Mouse (Mus musculus): ENCODE data around the gene Mdm4. TPM values are rescaled to one million over a fixed set of nuclear protein-coding genes. Genes with fewer than 3 reads are reported as not detected.

Gene Mdm4
- polyA plus RNA-seq, 1 experiment, result 490 TPM

- Histone ChIP-seq H3K36me3 (ENCODE audit: control insufficient read depth, insufficient read depth, low read length, poor library complexity, severe bottlenecking) (no peaks in the 10 kb centered on the region), H3K27ac (ENCODE audit: insufficient read depth, low read length) (no peak overlapping the region)
These were observed 39.8 kb upstream of the Mdm4 start for GRCm38 (mm10) chr1:133070157-133070556.

DNA sequence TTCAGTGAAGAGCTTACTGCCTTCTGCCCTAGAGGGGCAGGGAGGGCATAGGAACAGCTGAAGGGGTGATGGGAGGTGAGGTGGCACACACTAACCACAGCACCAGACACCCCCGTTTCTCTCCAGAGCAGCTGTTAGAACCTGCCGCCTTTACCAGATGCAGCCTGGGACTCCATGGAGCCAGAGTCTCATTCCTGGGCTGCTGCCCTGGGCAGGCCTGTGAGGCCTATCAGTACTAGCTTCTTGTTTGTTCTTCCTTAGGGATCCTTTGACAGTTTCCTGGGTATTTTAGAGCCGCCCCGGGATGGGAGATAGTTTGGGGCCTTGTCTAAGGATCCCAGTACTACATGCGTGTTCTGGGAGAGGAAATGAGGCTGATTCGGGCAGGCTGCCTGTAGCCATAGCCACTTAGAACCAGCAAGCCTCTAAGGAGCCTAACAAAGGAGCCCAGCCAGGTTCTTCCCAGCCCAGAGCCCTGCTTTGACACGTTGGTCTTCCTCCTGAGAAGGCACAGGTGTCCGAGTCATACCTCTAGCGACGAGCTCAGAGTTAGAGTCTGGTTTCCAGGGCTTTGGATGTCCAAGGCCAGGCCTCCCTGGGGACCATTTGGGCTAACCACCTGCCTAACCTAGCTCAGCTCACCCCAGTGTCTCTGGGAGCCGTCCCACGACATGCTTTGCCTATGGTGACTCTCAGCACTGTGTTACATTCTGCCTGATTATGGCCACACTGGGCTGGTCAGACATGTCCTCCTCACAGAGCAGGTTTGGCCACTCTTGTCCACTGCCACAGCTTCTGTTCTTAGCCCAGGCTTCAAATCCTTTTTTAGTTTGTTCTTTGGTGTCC is 39.1 kb upstream of the Mdm4 start:
- Histone ChIP-seq H3K9me3 (replicated peaks; ENCODE audit: control insufficient read depth, insufficient read depth, low read length, poor library complexity, severe bottlenecking) (no peaks in the 10 kb centered on the region), H3K9ac (ENCODE audit: low read depth, poor library complexity, severe bottlenecking) (no peak overlapping the region), H3K27me3 (ENCODE audit: control insufficient read depth, insufficient read depth, low read length, poor library complexity, severe bottlenecking) (no peaks in the 10 kb centered on the region), H3K27ac (ENCODE audit: insufficient read depth, low read length) (no peak overlapping the region), H3K36me3 (ENCODE audit: control insufficient read depth, insufficient read depth, low read length, poor library complexity, severe bottlenecking) (no peaks in the 10 kb centered on the region), H3K4me3 (ENCODE audit: low read depth, low read length) (no peak overlapping the region), H3K4me1 (ENCODE audit: control insufficient read depth, insufficient read depth, low read length) (peaks cover 6% of the 10 kb centered on the region)
- TF ChIP-seq POLR2A (IDR thresholded peaks at IDR 0.05; ENCODE audit: insufficient read depth, low read length) (no peak), CTCF (IDR thresholded peaks at IDR 0.05; ENCODE audit: low read depth, low read length) (no peak), EP300 (IDR thresholded peaks at IDR 0.05; ENCODE audit: insufficient read depth, low read depth, low read length) (no peak)

More at GRCm38 (mm10) chr1:133070157-133070556, 39.8 kb upstream of the Mdm4 start:
- Histone ChIP-seq H3K4me3 (ENCODE audit: low read depth, low read length) (no peak overlapping the region), H3K27me3 (ENCODE audit: control insufficient read depth, insufficient read depth, low read length, poor library complexity, severe bottlenecking) (no peaks in the 10 kb centered on the region), H3K4me1 (ENCODE audit: control insufficient read depth, insufficient read depth, low read length) (peaks cover 6% of the 10 kb centered on the region), H3K9me3 (replicated peaks; ENCODE audit: control insufficient read depth, insufficient read depth, low read length, poor library complexity, severe bottlenecking) (no peaks in the 10 kb centered on the region), H3K9ac (ENCODE audit: low read depth, poor library complexity, severe bottlenecking) (no peak overlapping the region)
- no peak for TF ChIP-seq CTCF (IDR thresholded peaks at IDR 0.05; ENCODE audit: low read depth, low read length)
- TF ChIP-seq POLR2A (IDR thresholded peaks at IDR 0.05; ENCODE audit: insufficient read depth, low read length), result no peak
- no peak for TF ChIP-seq EP300 (IDR thresholded peaks at IDR 0.05; ENCODE audit: insufficient read depth, low read depth, low read length)

DNA sequence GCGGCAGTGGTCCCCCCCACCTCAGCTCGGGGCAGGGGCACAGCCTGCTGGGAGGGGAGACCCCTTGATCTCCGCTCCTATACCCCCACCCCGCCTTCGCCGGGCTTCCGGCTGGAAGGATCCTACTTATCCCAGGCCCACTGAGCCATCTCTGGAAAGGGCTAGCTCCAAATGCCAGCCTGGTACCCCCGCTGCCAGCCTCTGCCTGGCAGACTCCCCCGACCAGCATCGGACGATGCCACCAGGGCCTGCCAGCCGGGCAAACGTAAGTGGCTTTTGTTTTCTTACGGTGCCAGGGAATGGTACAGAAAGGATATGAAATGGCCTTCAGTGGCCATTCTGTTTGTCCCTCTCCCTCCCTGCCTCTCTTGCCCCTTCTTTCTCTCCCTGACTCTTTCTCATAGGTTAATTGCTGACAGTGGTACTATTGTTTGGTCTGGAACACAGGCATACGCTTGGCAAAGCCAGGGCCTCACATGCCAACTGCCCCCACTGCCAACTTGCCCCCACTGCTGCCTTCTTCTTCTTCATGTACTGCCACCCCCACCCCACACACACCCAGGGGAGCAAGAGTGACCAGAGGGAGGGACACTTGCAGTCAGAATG is 38.4 kb upstream of the Mdm4 start:
- no peak overlapping the region for H3K27ac ChIP-seq (ENCODE audit: insufficient read depth, low read length)

GRCm38 (mm10) chr1:133068268-133068667 is 37.9 kb upstream of the Mdm4 start:
- Histone ChIP-seq H3K4me1 (ENCODE audit: control insufficient read depth, insufficient read depth, low read length) (peaks cover under 1% of the 10 kb centered on the region), H3K4me3 (ENCODE audit: low read depth, low read length) (no peak overlapping the region), H3K9me3 (replicated peaks; ENCODE audit: control insufficient read depth, insufficient read depth, low read length, poor library complexity, severe bottlenecking) (no peaks in the 10 kb centered on the region), H3K27me3 (ENCODE audit: control insufficient read depth, insufficient read depth, low read length, poor library complexity, severe bottlenecking) (no peaks in the 10 kb centered on the region), H3K36me3 (ENCODE audit: control insufficient read depth, insufficient read depth, low read length, poor library complexity, severe bottlenecking) (no peaks in the 10 kb centered on the region), H3K9ac (ENCODE audit: low read depth, poor library complexity, severe bottlenecking) (no peak overlapping the region), H3K27ac (ENCODE audit: insufficient read depth, low read length) (no peak overlapping the region)
- no peak for TF ChIP-seq POLR2A (IDR thresholded peaks at IDR 0.05; ENCODE audit: insufficient read depth, low read length)
- TF ChIP-seq EP300 (IDR thresholded peaks at IDR 0.05; ENCODE audit: insufficient read depth, low read depth, low read length), result no peak
- TF ChIP-seq CTCF (IDR thresholded peaks at IDR 0.05; ENCODE audit: low read depth, low read length), result no peak

More for the DNA sequence above, 38.4 kb upstream of the Mdm4 start:
- Histone ChIP-seq H3K27me3 (ENCODE audit: control insufficient read depth, insufficient read depth, low read length, poor library complexity, severe bottlenecking) (no peaks in the 10 kb centered on the region), H3K4me1 (ENCODE audit: control insufficient read depth, insufficient read depth, low read length) (peaks cover 3% of the 10 kb centered on the region), H3K9me3 (replicated peaks; ENCODE audit: control insufficient read depth, insufficient read depth, low read length, poor library complexity, severe bottlenecking) (no peaks in the 10 kb centered on the region), H3K36me3 (ENCODE audit: control insufficient read depth, insufficient read depth, low read length, poor library complexity, severe bottlenecking) (no peaks in the 10 kb centered on the region), H3K9ac (ENCODE audit: low read depth, poor library complexity, severe bottlenecking) (no peak overlapping the region), H3K4me3 (ENCODE audit: low read depth, low read length) (no peak overlapping the region)
- TF ChIP-seq POLR2A (IDR thresholded peaks at IDR 0.05; ENCODE audit: insufficient read depth, low read length) (no peak), EP300 (IDR thresholded peaks at IDR 0.05; ENCODE audit: insufficient read depth, low read depth, low read length) (no peak), CTCF (IDR thresholded peaks at IDR 0.05; ENCODE audit: low read depth, low read length) (no peak)

GRCm38 (mm10) chr1:133063164-133063563 is 32.8 kb upstream of the Mdm4 start:
- Histone ChIP-seq H3K9ac (ENCODE audit: low read depth, poor library complexity, severe bottlenecking) (no peak overlapping the region), H3K27ac (ENCODE audit: insufficient read depth, low read length) (no peak overlapping the region), H3K27me3 (ENCODE audit: control insufficient read depth, insufficient read depth, low read length, poor library complexity, severe bottlenecking) (no peaks in the 10 kb centered on the region), H3K36me3 (ENCODE audit: control insufficient read depth, insufficient read depth, low read length, poor library complexity, severe bottlenecking) (no peaks in the 10 kb centered on the region), H3K9me3 (replicated peaks; ENCODE audit: control insufficient read depth, insufficient read depth, low read length, poor library complexity, severe bottlenecking) (no peaks in the 10 kb centered on the region), H3K4me3 (ENCODE audit: low read depth, low read length) (no peak overlapping the region), H3K4me1 (ENCODE audit: control insufficient read depth, insufficient read depth, low read length) (no peaks in the 10 kb centered on the region)
- no peak for TF ChIP-seq EP300 (IDR thresholded peaks at IDR 0.05; ENCODE audit: insufficient read depth, low read depth, low read length)
- no peak for TF ChIP-seq CTCF (IDR thresholded peaks at IDR 0.05; ENCODE audit: low read depth, low read length)
- TF ChIP-seq POLR2A (IDR thresholded peaks at IDR 0.05; ENCODE audit: insufficient read depth, low read length), result no peak

- Histone ChIP-seq H3K27ac (ENCODE audit: insufficient read depth, low read length) (no peak overlapping the region), H3K27me3 (ENCODE audit: control insufficient read depth, insufficient read depth, low read length, poor library complexity, severe bottlenecking) (no peaks in the 10 kb centered on the region), H3K36me3 (ENCODE audit: control insufficient read depth, insufficient read depth, low read length, poor library complexity, severe bottlenecking) (no peaks in the 10 kb centered on the region), H3K9ac (ENCODE audit: low read depth, poor library complexity, severe bottlenecking) (no peak overlapping the region), H3K9me3 (replicated peaks; ENCODE audit: control insufficient read depth, insufficient read depth, low read length, poor library complexity, severe bottlenecking) (no peaks in the 10 kb centered on the region), H3K4me3 (ENCODE audit: low read depth, low read length) (no peak overlapping the region), H3K4me1 (ENCODE audit: control insufficient read depth, insufficient read depth, low read length) (no peaks in the 10 kb centered on the region)
- TF ChIP-seq CTCF (IDR thresholded peaks at IDR 0.05; ENCODE audit: low read depth, low read length) (no peak), POLR2A (IDR thresholded peaks at IDR 0.05; ENCODE audit: insufficient read depth, low read length) (no peak), EP300 (IDR thresholded peaks at IDR 0.05; ENCODE audit: insufficient read depth, low read depth, low read length) (no peak)
These were observed 30.3 kb upstream of the Mdm4 start for GRCm38 (mm10) chr1:133060681-133061080.
